Mouse (Mus musculus): ENCODE measurements around the gene Gm28048.

Gene Gm28048

DNA sequence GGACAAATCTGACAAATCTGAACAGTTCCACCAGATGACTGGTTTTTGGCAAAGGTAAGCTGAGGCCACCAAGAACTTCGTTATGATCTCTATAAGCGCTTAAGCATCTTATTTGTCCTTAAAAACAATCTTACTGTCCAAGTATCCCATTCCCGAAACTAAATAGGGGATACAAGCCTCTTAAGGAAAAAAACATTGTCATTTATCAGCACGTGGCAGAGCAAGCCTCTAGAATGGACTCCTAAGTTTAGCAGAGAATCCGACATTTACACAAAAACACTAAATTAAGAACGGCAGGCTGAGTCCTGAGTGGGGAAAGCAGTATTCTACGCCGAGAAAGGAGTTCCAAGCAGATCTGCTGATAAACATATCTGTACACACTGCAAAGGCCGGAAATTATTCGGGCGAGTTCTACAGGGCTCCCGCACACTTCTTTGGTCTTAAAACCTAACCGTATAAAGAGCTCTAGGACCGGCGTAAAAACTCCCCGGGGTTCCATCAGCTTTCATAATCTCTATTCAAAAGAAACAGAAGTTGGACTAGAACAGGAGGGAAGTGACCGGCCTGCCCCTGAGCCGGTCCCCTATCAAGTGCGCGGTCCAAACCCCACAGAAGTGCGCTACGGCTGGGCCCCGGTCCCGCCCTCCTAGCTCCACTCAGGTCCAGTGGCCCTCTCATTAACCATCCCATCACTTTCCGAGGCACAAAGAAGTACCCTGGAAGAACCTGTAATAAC, 124.0 kb downstream of the Gm28048 start:
- DNase-seq, result no peak

- no peak for DNase-seq
Observed at GRCm38 (mm10) chr11:22857106-22857704, 124.7 kb downstream of the Gm28048 start.

DNA sequence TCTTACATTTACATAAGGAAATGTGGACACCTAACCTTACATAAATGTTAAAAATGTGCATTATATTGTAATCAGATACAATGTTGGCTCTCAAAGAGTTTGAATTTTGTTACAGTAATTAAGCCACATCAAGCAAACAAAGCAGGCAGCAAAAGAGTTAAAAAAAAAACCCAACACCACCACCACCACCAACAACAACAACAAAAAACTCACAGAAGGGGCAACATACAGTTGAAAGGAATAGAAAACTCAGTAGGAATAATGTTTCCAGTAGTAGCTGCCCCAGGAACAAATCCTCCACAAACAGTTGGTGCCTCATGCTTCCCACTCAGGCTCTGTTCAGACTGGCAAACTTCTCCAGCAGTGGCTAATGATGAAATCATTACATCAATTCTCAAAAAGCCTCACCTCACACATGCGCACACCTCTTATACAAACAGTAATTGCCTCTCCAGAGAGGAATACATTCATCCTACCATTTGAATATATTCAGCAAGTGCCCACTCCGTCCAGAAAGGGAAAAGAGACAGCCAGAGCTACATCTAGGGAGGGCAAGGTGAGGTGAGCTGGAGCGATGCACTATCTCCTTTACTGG, 125.4 kb downstream of the Gm28048 start:
- no peak for DNase-seq

GRCm38 (mm10) chr11:22854571-22854970, 127.3 kb downstream of the Gm28048 start:
- DNase-seq, result no peak

DNA sequence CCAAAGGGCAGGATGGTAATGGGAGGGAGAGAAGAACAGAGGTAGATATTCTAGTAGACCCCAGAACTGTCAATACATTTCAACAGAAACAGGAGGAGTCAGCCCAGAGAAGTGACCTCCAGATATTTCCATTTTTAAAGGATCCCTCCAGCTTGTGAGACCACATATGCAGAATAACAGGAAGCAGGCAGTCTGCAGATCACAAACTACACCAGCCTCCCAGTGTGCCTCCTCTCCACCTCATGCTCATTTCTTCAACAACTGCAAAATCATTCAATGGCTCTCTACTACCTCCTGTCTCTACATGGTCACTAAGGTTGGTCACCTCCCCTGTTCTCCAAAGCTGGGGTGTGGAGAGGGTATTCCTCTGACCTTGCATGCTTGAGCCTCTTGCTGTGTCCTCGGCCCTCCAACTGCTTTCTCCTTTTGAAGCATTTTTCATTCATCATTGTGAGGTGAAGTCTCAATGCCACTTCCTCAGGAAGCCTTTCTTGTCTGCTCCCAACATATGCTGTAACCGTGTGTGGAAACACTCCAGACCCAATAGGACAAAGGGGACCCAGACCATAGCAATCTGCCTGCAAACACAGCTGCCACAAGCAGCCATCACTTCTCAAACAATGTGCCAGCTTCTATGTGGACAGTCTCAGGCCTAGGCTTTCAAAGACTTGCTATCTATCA, 128.3 kb downstream of the Gm28048 start:
- DNase-seq, result no peak

DNA sequence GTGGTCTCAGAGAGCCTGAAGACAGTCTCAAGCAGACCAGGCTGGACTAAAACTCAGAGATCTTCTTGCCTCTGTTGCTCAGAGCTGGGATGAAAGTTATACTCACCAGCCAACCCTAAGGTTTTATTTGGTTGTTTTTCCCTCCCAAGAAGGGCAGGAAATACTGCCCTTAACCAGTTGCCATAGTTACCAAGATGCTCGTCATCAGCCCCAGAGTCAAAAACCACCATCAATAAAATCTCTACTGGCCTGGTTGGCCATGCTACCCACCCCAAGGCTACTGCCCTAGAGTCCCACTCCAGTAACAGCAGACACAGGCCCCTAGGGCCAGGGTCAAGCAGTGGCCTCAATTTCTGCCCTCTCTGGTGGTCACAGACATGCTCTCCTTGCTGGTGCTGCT, 129.4 kb downstream of the Gm28048 start:
- no peak for DNase-seq

DNA sequence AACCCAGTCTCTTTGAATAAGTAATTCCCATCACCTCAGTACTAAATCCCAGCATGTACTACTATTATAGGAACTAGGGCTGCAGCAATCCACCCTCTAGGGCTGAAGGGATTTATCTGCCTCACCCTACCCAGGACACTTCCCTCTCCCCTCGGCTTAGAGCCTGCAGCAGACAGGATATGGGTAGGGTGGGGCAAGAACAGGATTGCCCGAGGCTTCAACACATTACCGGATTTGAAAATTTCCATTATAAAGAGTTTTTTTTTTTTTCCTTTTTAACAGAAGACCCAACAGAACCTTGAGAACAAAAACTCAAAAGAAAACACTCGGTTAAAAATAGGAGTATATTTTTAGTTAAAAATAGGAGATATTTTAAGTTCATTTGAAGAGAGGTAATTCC, 130.5 kb downstream of the Gm28048 start:
- no peak for DNase-seq

DNA sequence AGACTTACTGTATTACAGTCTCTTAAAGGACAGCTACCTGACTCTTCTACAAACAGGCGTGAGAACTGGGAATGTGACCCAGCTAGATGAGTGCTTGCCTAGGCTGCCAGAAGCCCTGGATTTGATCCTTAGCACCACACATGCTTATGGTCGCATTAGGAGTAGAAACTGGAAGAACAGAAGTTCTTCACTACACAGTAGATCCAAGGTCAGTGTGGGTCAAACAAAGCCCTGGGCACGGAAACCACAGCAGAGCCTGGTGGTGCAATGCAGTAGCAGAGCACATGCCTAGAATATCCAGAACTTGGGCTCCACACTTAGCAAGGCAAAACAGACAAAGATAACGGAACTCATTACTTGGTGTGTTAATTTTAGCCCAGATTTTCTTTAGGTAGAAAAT, 131.8 kb downstream of the Gm28048 start:
- DNase-seq, result peak; percentile 58 to 66

- DNase-seq, result no peak
Observed at GRCm38 (mm10) chr11:22848649-22849195, 133.2 kb downstream of the Gm28048 start.

DNA sequence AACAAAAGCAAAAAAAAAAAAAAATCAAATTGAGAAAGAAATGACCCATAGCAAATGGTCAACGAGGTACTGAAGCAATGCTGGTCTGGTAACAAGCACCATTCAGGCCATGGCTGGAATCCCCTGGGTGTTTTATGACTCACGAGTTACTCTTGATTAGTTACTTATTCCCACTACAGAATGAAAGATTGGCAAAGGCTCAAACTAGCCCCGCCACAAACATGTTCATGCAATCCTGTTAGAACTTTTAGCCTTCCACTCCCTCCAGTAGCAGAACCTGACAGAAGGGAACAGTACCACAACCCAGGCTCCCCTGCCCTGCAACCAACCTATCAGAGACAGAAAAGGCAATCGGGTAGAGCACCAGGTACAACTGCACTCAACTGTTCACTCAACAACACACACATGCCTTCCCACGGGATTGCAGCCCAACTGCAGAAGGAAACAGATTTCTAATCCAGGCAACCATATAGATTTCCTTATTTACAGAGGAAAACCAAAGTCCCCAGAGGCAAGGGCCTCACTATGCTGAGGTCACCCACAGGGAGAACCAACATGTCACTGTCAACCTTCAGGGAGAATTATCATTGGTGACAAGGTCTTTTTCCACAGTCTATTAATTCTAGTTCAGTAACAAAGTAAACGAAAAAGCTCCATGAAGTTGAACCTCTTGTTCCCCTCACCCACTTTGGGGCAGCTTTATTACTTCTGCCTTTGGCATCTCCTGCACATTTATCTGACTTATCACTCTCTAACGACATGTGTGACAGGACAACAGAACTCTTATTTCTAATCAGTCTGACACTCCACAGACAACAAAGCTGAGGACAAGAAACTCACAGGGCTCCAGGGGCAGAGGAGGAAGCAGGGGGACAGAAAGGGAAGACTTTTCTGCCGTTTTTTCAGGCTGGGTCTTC, 133.9 kb downstream of the Gm28048 start:
- peak; percentile 85 to 93 for DNase-seq

DNA sequence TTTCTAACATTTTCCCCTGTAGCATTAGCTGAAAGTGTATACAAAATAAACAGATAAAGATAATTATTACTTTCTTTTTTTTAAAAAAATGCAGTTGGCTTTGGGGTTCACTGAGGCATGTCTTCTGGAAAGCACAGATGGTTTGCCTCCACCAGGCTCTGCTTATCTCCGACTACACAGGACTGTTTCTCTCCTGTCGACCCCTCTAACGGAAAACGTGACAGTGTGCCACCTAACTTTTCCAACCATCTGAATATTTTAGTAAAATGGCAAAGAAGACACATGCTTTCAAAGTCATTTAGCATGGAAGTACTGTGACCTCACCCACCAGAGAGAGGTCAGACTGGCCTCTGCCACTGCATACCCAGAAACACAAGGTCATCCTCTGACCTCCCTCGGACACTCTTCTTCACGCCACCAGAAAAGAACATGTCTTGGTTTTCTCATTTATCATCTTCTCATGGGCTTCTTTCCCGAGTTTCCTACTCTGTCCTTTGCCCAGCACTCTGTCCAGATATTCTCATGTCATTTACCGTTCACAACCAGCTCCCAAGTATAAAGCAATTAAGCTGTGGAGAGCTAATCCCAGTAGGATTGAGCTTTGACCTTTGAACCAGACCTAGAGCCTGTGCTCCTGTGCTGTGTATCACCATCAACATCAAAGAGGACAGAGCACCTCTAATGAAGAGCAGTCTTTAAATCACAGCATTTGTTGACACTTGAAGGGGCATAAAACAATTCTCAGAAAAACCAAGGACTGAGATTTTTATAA, 134.7 kb downstream of the Gm28048 start:
- peak; percentile 63 to 82 for DNase-seq

DNA sequence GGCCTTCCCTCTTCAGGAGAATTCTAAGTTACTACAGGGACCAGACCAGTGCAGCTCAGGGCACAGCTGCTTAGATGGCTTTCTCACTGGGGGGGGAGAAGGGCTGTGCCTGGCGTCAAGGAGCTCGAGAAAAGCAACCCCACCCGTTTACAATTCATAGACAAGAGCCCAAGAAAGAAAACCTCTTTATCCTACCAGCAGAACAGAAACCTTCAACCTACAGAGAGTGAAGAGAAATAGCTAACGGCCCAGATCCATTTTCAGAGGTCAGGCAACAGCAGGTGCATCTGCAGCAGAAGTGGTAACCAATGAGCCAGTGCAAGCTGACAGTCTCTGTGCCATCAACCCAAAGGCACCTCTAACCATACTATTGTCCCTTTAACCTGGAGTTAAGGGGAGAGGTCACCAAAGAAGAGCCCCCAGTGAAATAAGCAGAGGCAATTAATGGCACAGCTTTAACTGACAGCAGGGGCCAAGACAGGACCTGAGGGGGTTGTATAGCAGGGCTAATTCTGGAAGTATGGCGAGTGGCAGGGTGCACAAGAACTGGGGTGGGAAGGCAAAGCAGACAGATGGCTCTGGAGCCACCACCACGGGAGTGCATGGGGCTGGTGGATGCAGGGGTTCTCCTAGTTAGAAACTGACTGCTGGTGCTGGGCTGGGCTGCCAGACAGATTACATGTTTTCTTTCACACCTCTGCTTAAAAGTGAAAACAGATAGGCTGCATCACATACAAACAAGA, 135.6 kb downstream of the Gm28048 start:
- DNase-seq, result no peak

DNA sequence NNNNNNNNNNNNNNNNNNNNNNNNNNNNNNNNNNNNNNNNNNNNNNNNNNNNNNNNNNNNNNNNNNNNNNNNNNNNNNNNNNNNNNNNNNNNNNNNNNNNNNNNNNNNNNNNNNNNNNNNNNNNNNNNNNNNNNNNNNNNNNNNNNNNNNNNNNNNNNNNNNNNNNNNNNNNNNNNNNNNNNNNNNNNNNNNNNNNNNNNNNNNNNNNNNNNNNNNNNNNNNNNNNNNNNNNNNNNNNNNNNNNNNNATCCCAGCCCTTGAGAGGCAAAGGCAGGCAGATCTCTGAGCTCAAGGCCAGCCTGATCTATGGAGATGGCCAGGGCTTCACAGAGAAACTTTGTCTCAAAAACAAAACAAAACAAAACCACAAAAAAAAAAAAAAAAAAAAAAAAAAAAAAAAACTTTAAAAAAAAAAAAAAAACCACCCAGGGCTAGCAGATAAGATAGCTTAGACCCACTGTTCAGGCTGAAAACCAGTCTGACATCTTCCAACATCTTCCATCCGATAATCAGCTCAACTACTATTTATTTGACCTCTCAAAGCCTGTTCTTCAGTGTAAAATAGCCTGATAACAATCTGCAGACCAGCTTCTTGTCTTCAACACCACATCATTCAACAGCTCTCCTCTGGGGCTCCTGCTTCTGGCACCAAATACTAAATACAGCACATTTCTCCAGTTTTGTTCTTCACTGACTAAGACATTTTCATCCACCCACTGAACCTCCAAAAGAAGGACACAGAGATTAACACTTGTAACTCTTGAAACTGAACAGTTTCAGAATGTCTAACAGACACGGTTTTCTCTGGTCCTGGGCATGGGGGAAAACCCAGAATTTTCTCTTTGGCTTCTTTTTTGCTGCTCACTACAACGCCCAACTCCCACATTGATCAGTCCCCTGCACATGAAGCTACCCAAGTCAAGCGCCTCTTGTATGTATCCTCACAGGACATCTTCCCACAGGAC, 136.9 kb downstream of the Gm28048 start:
- peak in 1 of 2 experiments; percentile 78 for DNase-seq

- DNase-seq, result no peak
Observed at GRCm38 (mm10) chr11:22839456-22839855, 142.4 kb downstream of the Gm28048 start.

DNA sequence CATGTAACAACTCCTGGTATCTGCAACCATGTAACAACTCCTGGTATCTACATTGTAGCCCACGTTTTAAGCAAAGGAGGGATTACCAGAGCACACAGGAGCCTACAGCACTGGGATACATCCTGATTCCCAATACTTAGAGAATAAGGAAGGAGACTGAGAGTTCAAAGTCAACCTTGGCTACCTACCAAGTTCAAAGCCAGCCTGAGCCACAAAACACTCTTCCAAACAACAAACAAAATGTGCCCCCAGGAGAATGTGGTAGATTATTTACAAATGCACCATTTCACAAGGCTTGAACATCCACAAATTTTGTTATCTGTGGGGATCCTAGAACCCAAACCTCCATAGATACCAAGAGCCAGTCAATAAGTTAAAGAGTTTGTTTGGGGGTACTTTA, 143.5 kb downstream of the Gm28048 start:
- no peak for DNase-seq

DNA sequence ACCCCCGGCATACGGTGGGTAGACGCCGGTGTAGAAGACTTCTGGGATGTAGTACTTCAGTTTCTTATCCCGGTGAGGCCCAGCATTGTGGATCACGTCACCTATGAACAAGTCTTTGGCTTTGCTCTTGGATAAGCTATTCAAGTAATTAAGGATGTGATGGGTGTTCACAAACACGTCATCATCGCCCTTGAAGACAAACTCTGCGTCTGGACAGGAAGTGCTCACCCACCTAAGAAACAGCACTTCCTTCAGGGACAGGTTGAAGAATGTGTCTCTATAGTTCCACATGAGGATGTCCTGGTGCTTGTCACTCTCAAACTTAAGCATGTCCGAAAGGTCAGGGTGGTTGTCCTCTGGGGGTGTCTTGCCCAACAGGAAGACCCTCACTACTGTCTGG, 145.6 kb downstream of the Gm28048 start:
- DNase-seq, result no peak

- no peak for DNase-seq
Observed at GRCm38 (mm10) chr11:22832600-22832999, 149.3 kb downstream of the Gm28048 start.

GRCm38 (mm10) chr11:22831916-22832315, 150.0 kb downstream of the Gm28048 start:
- no peak for DNase-seq

DNA sequence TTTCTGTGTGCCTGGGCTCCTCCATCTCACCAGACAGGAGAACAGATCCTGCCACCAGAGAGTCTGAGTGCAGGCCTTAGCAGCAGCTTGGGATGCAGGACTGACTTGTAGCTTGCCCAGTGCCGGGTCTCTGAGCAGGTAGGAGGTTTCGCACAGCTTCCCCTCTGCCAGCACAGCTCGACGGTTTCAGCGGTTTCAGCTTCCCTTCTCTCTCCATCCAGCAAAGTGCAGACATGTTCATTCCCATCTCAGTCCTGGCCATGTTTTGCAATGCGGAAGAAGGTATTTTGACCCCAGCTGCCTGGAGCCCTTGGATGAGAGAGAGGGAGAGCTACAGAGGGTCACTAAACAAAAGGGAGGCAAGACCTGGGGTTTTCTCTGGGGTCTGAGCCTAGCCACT, 151.2 kb downstream of the Gm28048 start:
- no peak for DNase-seq
